Mouse (Mus musculus) frontal cortex, postnatal 14 days (tissue): Measurements from ENCODE around the gene Thrap3.
"Not testable (repeated sequence)": the region's sequence is repeated elsewhere in the genome, so short reads cannot be mapped to it uniquely, and the experiment has no call there.

Source experiments
- DNase-seq, 2 experiments: peaks; one replicate each; pipeline ENCODE4 v3.0.0; 2022; ENCODE audit warnings: low spot score in 2 of 2

The Thrap3 gene

DNA sequence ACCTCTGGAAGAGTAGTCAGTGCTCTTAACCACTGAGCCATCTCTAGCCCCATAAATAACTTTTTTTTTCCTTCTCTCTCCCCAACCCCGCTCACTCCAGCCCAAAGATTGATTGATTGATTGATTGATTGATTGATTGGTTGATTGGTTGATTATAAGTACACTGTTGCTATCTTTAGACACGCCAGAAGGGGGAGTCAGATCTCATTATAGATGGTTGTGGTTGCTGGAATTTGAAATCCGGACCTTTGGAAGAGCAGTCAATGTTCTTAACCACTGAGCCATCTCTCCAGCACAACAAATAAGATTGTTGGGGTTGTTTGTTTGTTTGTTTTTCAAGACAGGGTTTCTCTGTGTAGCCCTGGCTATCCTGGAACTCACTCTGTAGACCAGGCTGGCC, 17.0 kb upstream of the Thrap3 start:
- not testable (repeated sequence) for DNase-seq

DNA sequence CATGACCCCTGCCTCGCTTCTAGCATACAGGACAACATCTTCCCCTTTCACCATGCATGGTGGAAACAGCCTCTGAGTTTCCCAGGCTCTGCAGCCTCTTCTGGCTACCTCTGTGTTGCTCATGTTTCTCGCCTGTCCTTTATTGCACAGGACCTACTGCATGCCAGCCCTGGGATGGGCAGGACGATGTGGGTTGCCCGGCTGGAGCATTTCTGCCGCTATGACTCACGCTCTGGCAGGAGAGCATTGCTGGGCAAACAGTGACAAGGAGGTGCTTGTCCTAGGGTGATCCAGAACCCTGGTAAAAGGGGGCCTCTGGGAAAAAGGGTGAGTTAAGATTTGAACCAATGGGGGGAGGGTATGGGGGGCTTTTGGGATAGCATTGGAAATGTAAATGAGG, 15.2 kb upstream of the Thrap3 start:
- DNase-seq: no peak

DNA sequence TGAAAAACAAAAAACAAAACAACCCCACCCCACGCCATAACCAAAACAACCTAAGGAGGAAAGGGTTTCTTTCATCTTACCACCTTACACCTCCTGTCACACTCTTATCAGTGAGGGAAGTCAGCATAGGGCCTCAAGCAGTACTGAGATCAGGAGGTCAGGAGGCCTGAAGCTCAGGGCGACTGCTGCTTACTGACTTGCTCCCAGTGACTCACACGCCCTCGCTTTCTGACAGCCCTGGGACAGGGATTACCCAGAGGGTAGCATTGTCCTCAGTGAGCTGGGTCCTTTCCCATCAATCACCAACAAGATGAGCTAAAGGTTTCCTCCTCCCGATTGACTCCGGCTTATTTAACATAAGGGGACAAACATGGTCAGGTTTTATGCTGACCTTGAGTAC, 4.5 kb upstream of the Thrap3 start:
- no peak for DNase-seq

- no peak for DNase-seq
Observed at GRCm38 (mm10) chr4:126205386-126205785, 2.8 kb upstream of the Thrap3 start.

DNA sequence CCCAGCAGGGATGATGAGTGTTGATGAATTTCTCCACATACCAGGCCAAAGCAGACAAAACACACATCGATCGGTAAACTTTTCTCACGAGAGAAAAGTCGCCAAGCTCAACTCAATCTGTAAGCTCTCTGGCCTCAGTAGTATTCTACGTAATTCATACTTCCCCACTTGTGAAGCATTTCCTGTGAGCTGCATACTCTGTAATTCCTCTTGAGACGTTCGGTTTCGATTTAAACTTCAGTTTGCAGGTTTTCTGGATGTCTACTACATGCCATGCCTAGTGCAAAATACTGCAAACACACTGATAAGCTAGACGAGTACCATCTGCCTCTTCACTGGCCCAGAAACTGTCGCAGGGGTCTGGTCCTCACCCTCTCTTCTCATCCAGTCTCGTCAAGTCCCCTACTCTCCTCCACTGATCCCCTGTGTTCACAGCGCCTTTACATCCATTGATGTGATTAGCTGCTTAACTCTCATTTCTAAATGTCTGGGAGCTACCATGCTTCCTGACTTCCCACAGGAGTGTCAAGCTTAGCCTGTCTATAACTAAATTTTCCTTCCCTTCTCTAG, 2.2 kb upstream of the Thrap3 start:
- no peak for DNase-seq

GRCm38 (mm10) chr4:126204016-126204415, 1.5 kb upstream of the Thrap3 start:
- no peak for DNase-seq

DNA sequence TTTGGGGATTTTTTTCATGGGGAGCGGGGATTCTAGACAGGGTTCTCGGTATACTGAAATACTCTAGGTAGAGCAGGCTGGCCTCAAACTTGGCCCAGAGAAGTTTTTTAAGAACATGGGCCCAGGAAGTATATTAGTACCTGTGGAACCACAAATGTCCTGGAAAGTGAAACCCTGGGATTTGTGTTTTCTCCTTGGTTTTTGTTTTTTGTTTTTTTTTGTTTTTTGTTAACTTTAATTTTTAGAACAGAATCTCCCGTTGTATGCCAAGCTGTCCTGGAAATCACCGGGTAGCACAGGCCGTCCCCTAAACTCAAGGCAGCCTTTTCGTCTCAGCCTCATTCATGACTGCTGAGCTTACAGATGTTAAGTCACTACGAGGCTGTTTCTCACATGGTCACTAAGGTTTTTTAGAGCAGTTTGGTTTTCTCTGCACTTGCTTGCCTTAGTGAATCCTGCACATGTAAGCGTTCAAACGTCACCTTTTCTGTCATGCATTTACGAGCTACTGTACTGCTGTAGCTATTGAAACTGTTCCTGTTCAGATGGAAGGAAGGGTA, 856 bp upstream of the Thrap3 start:
- DNase-seq: no peak

DNA sequence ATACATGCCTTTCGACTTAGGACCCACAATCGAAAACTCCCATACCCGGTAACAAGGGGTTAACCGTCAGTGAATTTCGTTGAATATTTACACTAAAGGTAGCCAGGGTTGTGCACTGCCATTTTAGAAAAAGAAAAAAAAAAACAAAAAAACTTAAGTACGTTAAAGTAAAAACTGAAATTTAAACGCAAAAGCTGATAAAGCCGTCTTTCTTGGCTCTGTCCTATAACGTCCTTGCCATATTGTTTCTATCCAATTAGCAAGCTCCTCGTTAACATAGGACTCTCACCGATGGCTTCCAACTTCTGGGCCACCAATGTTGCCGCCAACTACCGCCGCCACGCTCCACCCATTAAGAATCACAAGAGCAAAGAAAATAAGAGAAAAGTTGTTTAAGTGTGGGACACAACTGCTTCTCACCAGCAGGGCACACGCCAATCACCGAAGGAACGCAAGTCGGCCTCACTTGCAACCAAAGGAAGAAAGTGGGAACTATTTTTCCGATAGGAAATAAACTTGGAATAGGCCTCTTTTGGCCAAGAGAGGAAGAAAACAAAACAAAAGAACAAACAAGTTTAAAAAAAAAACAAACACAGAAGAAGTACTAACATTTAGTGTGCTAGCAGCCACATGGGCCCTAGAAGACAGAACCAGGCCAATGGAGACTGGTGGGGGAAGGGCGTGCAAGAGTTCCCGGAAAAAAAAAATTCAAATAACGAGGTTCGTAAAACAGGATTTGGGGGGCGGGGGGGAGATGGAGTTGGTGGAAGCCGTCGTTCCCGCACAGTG, 852 bp downstream of the Thrap3 start:
- DNase-seq: no peak

DNA sequence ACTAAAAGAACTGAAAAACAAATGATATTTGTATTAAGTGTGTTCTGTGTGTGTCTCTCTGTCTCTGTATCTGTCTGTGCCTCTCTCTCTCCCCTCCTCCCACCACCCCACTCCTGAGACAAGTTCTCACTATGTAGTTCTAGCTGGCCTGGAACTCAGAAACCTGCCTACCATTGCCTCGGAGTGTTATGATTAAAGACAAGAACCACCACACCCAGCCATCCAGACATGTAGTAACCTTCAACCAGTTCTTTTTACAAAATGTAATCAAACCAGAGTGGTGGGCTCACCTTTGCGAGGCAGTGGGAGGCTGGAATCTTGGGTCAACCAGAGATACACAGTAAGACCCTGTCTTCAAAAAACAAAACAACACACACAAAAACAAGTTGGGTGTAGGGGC, 1.9 kb downstream of the Thrap3 start:
- DNase-seq: no peak

- no peak for DNase-seq
Observed at GRCm38 (mm10) chr4:126200036-126200435, 2.5 kb downstream of the Thrap3 start.

DNA sequence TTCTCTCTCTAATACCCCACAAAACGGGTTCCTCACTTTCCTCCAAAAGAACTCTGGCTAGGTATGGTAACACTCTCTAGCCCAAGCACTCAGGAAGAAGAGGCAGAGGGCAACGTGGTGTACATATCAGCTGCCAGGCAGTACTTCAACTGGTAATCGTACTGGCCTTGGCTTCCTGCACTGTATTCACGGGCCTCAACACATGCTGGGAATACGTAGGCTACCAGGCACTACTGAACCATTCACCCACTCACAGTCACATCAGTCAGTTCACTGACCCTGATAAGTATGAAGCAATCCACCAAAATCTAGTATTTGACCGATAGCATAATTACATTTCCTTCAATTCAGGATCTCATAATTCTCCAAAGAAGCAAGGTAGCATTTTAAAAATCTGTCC, 3.0 kb downstream of the Thrap3 start:
- DNase-seq: no peak

DNA sequence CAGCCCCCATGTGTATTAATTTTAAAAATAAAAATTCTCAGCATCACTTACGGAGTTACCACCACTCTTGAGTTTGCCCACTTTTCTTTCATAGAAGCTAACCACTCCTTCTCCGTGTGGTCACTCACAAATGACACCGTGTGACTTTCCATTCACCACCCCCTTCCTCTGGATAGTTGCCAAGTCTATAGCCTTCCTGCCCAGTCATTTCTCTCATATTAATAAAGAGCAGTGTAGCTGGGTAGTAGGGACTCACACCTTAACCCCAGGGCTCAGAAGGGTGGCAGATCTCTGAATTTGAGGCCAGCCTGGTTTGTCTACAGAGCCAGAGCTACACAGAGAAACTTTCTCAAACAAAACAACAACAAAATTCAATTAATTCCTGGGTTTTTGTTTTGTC, 5.1 kb downstream of the Thrap3 start:
- no peak for DNase-seq

GRCm38 (mm10) chr4:126194916-126195315, 7.6 kb downstream of the Thrap3 start:
- no peak for DNase-seq

DNA sequence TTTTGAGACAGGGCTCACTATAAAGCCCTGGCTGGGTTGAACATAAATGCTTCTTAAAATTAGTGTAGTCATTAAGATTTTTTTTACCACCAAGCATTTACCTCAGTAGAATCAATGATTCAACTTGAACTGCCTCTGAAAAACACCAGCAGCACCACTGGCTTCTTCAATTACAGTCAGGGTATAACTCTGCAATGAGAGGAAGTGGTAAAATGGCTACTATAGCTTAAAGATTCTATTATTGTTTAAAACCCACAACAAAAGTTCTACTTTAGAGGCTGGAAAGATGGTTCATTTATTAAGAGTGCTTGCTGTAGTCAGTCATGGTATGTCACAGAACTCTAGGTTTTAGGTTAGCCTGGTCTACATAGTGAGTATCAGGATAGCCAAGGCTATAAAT, 8.3 kb downstream of the Thrap3 start:
- DNase-seq: no peak

- DNase-seq: no peak
Observed at GRCm38 (mm10) chr4:126190636-126191035, 11.9 kb downstream of the Thrap3 start.

DNA sequence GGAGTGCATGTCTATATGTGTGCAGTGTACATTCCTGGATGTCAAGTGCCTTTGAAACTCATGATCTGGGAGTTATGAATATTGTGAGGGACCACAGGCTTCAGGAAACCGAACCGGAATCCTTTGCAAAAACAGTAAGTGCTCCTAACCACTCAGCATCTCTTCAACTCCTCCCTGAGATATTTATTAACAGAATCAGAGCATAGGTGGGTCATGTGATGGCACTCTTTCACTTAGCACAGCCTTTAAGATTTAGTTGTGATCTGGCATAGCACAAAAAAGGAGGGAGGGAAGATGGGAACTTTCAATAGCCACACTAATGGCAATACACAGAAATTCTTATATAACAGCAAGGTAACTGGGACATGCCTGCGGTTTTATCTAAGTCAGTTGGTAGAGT, 15.5 kb downstream of the Thrap3 start:
- no peak for DNase-seq

DNA sequence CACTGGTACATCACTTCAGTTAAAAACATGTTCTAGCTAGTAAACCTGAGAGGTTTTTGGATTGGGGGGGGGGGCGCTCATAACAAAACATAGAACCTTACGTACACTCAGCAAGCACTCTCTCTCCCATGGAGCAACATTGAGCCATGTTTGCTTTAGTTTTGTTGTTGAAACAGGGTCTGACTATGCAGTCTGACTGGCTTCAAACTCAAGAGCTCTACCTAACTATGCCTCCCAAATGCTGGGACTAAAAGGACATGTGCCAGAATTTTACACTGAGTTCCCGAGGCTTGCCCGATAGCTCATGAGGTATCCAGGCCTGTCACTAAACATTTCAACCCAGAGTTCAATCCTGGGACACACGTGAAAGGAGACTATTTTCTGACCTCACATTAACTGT, 19.5 kb downstream of the Thrap3 start:
- no peak for DNase-seq

GRCm38 (mm10) chr4:126181170-126181957, 21.2 kb downstream of the Thrap3 start:
- no peak for DNase-seq

DNA sequence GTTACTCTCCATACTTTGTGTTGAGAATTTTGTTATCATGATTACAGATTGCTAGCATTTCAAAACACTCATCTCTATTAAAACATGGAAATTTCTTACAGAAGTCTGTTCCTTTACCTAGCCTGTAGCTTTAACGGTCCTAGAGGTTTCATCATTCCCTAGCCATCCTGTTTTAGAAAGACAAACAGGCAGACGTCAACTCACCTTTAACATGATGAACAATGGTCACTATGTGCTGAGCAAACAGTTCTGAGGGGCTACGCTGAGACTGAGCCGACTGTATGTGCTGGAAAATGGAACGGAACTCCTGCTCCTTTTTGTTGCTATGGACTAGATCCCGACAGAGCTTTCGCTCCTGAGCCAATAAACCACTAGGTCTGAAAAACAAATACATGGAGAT, 26.6 kb downstream of the Thrap3 start:
- not testable (repeated sequence) for DNase-seq

- DNase-seq: no peak
Observed at GRCm38 (mm10) chr4:126173800-126174199, 28.8 kb downstream of the Thrap3 start.

GRCm38 (mm10) chr4:126170737-126171136, 31.8 kb downstream of the Thrap3 start:
- not testable (repeated sequence) for DNase-seq

GRCm38 (mm10) chr4:126168851-126169250, 33.7 kb downstream of the Thrap3 start:
- no peak for DNase-seq

DNA sequence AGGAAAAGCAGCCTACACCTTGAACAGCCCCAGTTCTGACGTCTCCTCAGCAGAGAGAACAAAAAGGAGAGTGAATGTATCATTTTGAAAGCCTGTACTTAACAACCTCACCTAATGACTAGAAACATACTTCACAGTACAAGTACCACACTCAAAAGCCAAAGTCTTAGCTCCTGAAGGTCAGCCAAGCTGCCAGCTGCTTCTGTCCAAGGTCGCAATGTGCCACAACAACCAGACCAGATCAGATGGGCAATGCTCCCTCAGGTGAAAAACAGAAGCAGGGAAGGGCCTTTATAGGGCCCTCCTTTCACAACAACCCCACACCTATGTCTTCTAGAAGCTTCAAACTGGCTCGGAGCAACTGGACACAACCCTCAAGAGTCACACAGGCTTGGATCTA, 36.5 kb downstream of the Thrap3 start:
- DNase-seq: no peak
